Mouse (Mus musculus): ENCODE data around the gene Bax. TPM values are rescaled to one million over a fixed set of nuclear protein-coding genes. Genes with fewer than 3 reads are reported as not detected.

Bax gene
- polyA plus RNA-seq, 1 experiment from 2014 or later = 157 TPM

- H3K36me3 ChIP-seq = peaks cover 41% of the 10 kb centered on the region
- H3K4me1 ChIP-seq = 0 out of 2 replicates have a peak, but pooled peaks cover 3% of the 10 kb centered on the region
- H3K27ac ChIP-seq = no peak overlapping the region
- no peaks in the 10 kb centered on the region for H3K9me3 ChIP-seq
- H3K4me3 ChIP-seq (replicated peaks) = no peak overlapping the region
- no peaks in the 10 kb centered on the region for H3K27me3 ChIP-seq (replicated peaks)
- no peak overlapping the region for H3K4me2 ChIP-seq
- ATAC-seq (ENCODE audit: insufficient read depth, low FRiP score, low read depth) = peak; percentile 65; the same call in 1 of the 2 replicates
- no peak overlapping the region for H3K9ac ChIP-seq
- WGBS = 55% methylated on average over 23 of the region's 23 CpGs
These were observed 15.2 kb downstream of the Bax start for GRCm38 (mm10) chr7:45451344-45451982.

- Histone ChIP-seq H3K36me3 (peaks cover 35% of the 10 kb centered on the region), H3K4me2 (no peak overlapping the region), H3K27me3 (replicated peaks) (no peaks in the 10 kb centered on the region), H3K9ac (no peak overlapping the region), H3K4me3 (replicated peaks) (no peak overlapping the region), H3K27ac (no peak overlapping the region), H3K4me1 (0 out of 2 replicates have a peak, but pooled peaks cover 2% of the 10 kb centered on the region), H3K9me3 (no peaks in the 10 kb centered on the region)
- WGBS = 97% methylated on average over 1 of the region's 1 CpGs
- ATAC-seq (ENCODE audit: insufficient read depth, low FRiP score, low read depth) = no peak
These were observed 16.7 kb downstream of the Bax start for GRCm38 (mm10) chr7:45449974-45450373.

GRCm38 (mm10) chr7:45447325-45447990, 19.2 kb downstream of the Bax start:
- Histone ChIP-seq H3K4me1 (0 out of 2 replicates have a peak, but pooled peaks cover 2% of the 10 kb centered on the region), H3K9me3 (no peaks in the 10 kb centered on the region), H3K36me3 (peaks cover 38% of the 10 kb centered on the region), H3K4me3 (replicated peaks) (no peak overlapping the region), H3K9ac (no peak overlapping the region), H3K27ac (no peak overlapping the region), H3K4me2 (no peak overlapping the region), H3K27me3 (replicated peaks) (no peaks in the 10 kb centered on the region)
- WGBS = 31% methylated on average over 11 of the region's 11 CpGs
- no peak for ATAC-seq (ENCODE audit: insufficient read depth, low FRiP score, low read depth)

GRCm38 (mm10) chr7:45446589-45446988, 20.1 kb downstream of the Bax start:
- H3K27ac ChIP-seq = no peak overlapping the region
- H3K4me2 ChIP-seq = no peak overlapping the region
- H3K4me3 ChIP-seq (replicated peaks) = no peak overlapping the region
- no peak for ATAC-seq (ENCODE audit: insufficient read depth, low FRiP score, low read depth)
- no peaks in the 10 kb centered on the region for H3K27me3 ChIP-seq (replicated peaks)
- H3K4me1 ChIP-seq = 0 out of 2 replicates have a peak, but pooled peaks cover 2% of the 10 kb centered on the region
- H3K9me3 ChIP-seq = no peaks in the 10 kb centered on the region
- no peak overlapping the region for H3K9ac ChIP-seq
- H3K36me3 ChIP-seq = peaks cover 30% of the 10 kb centered on the region; the same call in 1 of the 2 replicates

GRCm38 (mm10) chr7:45443526-45444420, 22.9 kb downstream of the Bax start:
- no peak overlapping the region for H3K9ac ChIP-seq
- no peaks in the 10 kb centered on the region for H3K9me3 ChIP-seq
- ATAC-seq (ENCODE audit: insufficient read depth, low FRiP score, low read depth) = no peak
- peaks cover 28% of the 10 kb centered on the region for H3K36me3 ChIP-seq
- H3K4me2 ChIP-seq = no peak overlapping the region
- H3K4me3 ChIP-seq (replicated peaks) = no peak overlapping the region
- 75% methylated on average over 22 of the region's 22 CpGs for WGBS
- no peaks in the 10 kb centered on the region for H3K27me3 ChIP-seq (replicated peaks)
- H3K27ac ChIP-seq = no peak overlapping the region
- 0 out of 2 replicates have a peak, but pooled peaks cover 2% of the 10 kb centered on the region for H3K4me1 ChIP-seq

GRCm38 (mm10) chr7:45437521-45438276, 29.0 kb downstream of the Bax start, which contains the start of gene Ruvbl2:
Gene Ruvbl2, minus strand, starts transcription at chr7:45438096.
- Histone ChIP-seq H3K9ac (no peak within 1 kb of the TSS), H3K27ac (no peak within 1 kb of the TSS), H3K4me1 (peaks cover 37% of the 10 kb centered on the region), H3K4me3 (replicated peaks) (no peak within 1 kb of the TSS), H3K36me3 (peaks cover 10% of the 10 kb centered on the region; the same call in 1 of the 2 replicates), H3K9me3 (no peaks in the 10 kb centered on the region), H3K4me2 (peak within 1 kb of the TSS; percentile 21), H3K27me3 (replicated peaks) (no peaks in the 10 kb centered on the region)
- no peak for ATAC-seq (ENCODE audit: insufficient read depth, low FRiP score, low read depth)
- 28% methylated on average over 19 of the region's 19 CpGs for WGBS

- H3K27ac ChIP-seq = no peak overlapping the region
- H3K9me3 ChIP-seq = no peaks in the 10 kb centered on the region
- H3K9ac ChIP-seq = no peak overlapping the region
- no peak for ATAC-seq (ENCODE audit: insufficient read depth, low FRiP score, low read depth)
- no peak overlapping the region for H3K4me3 ChIP-seq (replicated peaks)
- no peaks in the 10 kb centered on the region for H3K27me3 ChIP-seq (replicated peaks)
- peaks cover 39% of the 10 kb centered on the region for H3K4me1 ChIP-seq
- H3K36me3 ChIP-seq = peaks cover 10% of the 10 kb centered on the region; the same call in 1 of the 2 replicates
- WGBS = 42% methylated on average over 6 of the region's 6 CpGs
- H3K4me2 ChIP-seq = no peak overlapping the region
These were observed 29.7 kb downstream of the Bax start for GRCm38 (mm10) chr7:45437046-45437445.

GRCm38 (mm10) chr7:45436444-45436843, 30.3 kb downstream of the Bax start:
- 0 out of 2 replicates have a peak overlapping the region, but pooled peaks have one; percentile 15 for H3K4me2 ChIP-seq
- no peak for ATAC-seq (ENCODE audit: insufficient read depth, low FRiP score, low read depth)
- H3K27ac ChIP-seq = no peak overlapping the region
- H3K9me3 ChIP-seq = no peaks in the 10 kb centered on the region
- H3K4me3 ChIP-seq (replicated peaks) = no peak overlapping the region
- no peak overlapping the region for H3K9ac ChIP-seq
- H3K4me1 ChIP-seq = peaks cover 39% of the 10 kb centered on the region
- 89% methylated on average over 5 of the region's 5 CpGs for WGBS
- peaks cover 13% of the 10 kb centered on the region; the same call in 1 of the 2 replicates for H3K36me3 ChIP-seq
- H3K27me3 ChIP-seq (replicated peaks) = no peaks in the 10 kb centered on the region

GRCm38 (mm10) chr7:45435038-45435437, 31.7 kb downstream of the Bax start:
- 2% methylated on average over 16 of the region's 16 CpGs for WGBS
- no peak for ATAC-seq (ENCODE audit: insufficient read depth, low FRiP score, low read depth)
- Histone ChIP-seq H3K4me1 (peaks cover 39% of the 10 kb centered on the region), H3K4me2 (peak overlapping the region; percentile 73), H3K9ac (peak overlapping the region; percentile 79), H3K27me3 (replicated peaks) (no peaks in the 10 kb centered on the region), H3K36me3 (peaks cover 19% of the 10 kb centered on the region), H3K27ac (peak overlapping the region; percentile 74), H3K4me3 (replicated peaks) (peak overlapping the region; percentile 89), H3K9me3 (no peaks in the 10 kb centered on the region)

GRCm38 (mm10) chr7:45434203-45435015, 32.3 kb downstream of the Bax start, which contains the start of gene Gys1:
Gene Gys1, plus strand, starts transcription at chr7:45434844.
- peak; percentile 97 for ATAC-seq (ENCODE audit: insufficient read depth, low FRiP score, low read depth)
- Histone ChIP-seq H3K36me3 (peaks cover 16% of the 10 kb centered on the region), H3K4me1 (peaks cover 39% of the 10 kb centered on the region), H3K27me3 (replicated peaks) (no peaks in the 10 kb centered on the region), H3K27ac (peak within 1 kb of the TSS; percentile 89), H3K4me2 (peak within 1 kb of the TSS; percentile 85), H3K9ac (peak within 1 kb of the TSS; percentile 85), H3K9me3 (no peaks in the 10 kb centered on the region), H3K4me3 (replicated peaks) (peak within 1 kb of the TSS; percentile 89)
- under 1% methylated on average over 45 of the region's 45 CpGs for WGBS

Measured in stomach, embryonic 15.5 days (tissue).